Comparison of ENCODE assay signal across 8 mouse cellular contexts in the genomic region with DNA sequence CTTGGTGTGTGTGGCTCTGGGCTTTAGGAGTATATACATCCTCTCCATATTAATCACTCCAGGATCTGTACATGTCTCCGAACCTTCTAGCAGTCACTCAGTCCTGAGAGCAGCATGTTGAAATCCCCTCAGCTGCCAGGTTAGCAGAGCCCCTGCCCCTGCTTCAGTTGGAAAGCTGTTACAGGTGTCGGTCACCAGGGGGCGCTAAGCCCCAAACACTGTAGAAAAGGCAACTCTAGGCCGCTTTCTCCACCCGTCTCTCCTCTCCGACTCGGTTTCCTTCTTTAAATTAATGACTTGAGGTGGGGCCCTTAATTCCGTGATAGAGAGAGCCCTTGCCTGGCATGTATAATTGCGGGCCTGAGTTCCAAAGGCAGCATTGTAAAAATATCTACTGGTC. TPM values are rescaled to one million over a fixed set of nuclear protein-coding genes. Genes with fewer than 3 reads are reported as not detected.
DNase-seq lines count a peak whose midpoint lies in the region; TF ChIP-seq lines count a peak whose summit lies in the region.

No protein-coding gene starts in this region.

- H3K27ac ChIP-seq in forebrain, embryonic 10.5 days = peak overlapping the region; percentile 70
- H3K27ac ChIP-seq in left cerebral cortex, adult 2 months = peak overlapping the region; percentile 71

- no peaks in the 10 kb centered on the region for H3K27me3 ChIP-seq in forebrain, embryonic 10.5 days (ENCODE audit: poor library complexity, severe bottlenecking)

- H3K9me3 ChIP-seq in forebrain, embryonic 10.5 days = no peaks in the 10 kb centered on the region

- H3K4me1 ChIP-seq in forebrain, embryonic 10.5 days = peaks cover 30% of the 10 kb centered on the region

- peak overlapping the region; percentile 35 for H3K4me3 ChIP-seq in forebrain, embryonic 10.5 days
- H3K4me3 ChIP-seq in left cerebral cortex, adult 2 months = peak overlapping the region; percentile 28

- peaks cover 85% of the 10 kb centered on the region for H3K36me3 ChIP-seq in forebrain, embryonic 10.5 days (replicated peaks)

- DNase-seq in heart, adult 18-20 months = peak; percentile 66 to 81
- no peak for DNase-seq in heart, adult 11 months
- DNase-seq in c-Kit-positive CD71-negative TER-119-negative erythroid progenitor cells, embryonic 14.5 days (ENCODE audit: low read depth) = peak; percentile 63
- DNase-seq in forebrain, embryonic 10.5 days (ENCODE audit: extremely low spot score, low spot score) = peak; percentile 79
- peak; percentile 75 to 77 for DNase-seq in heart, postnatal 36 days
- peak; percentile 72 to 73 for DNase-seq in left cerebral cortex, adult 2 months (ENCODE audit: extremely low spot score in 1 of 2, low spot score in 2 of 2)
- DNase-seq in lung, postnatal 4 days = peak; percentile 73 to 79
- peak; percentile 76 to 83 for DNase-seq in right cerebral cortex, postnatal 10 days (ENCODE audit: low spot score in 2 of 2)

- WGBS in forebrain, embryonic 10.5 days = 26% methylated on average over 9 of the region's 9 CpGs

- peak; percentile 96 for TF ChIP-seq CTCF in left cerebral cortex, adult 2 months (IDR thresholded peaks at IDR 0.05)

- intact Hi-C loops in heart, postnatal 36 days (cut with DNase I) = no loop called here
- intact Hi-C loops in left cerebral cortex, adult 2 months (cut with DNase I) = no loop called here

RNA-seq across cellular contexts. Expression of a gene that starts 6.4 kb away (rescaled TPM):
- total RNA-seq in heart, adult 18-20 months (2021) = 10 to 100 TPM; 15.8 to 16.4 TPM
- polyA plus RNA-seq in forebrain, embryonic 10.5 days (2016; fragmentation: Nextera tagmentation; extraction: Ambion mirVana) = 39.1 and 40.3 TPM in 2 replicates
- total RNA-seq in heart, postnatal 36 days (2021) = 10 to 100 TPM; 16.2 to 16.5 TPM
- 10 to 100 TPM; 17.6 to 19.8 TPM for total RNA-seq in left cerebral cortex, adult 2 months (2021)

RNA-seq across cellular contexts. Expression of a gene that starts 24.0 kb away (rescaled TPM):
- total RNA-seq in heart, adult 18-20 months (2021) = 10 to 100 TPM; 32.7 to 39.6 TPM
- polyA plus RNA-seq in forebrain, embryonic 10.5 days (2016; fragmentation: Nextera tagmentation; extraction: Ambion mirVana) = 90.7 and 93.2 TPM in 2 replicates
- 10 to 100 TPM; 33.1 to 41.2 TPM for total RNA-seq in heart, postnatal 36 days (2021)
- 10 to 100 TPM; 77.2 to 82.2 TPM for total RNA-seq in left cerebral cortex, adult 2 months (2021)

RNA-seq across cellular contexts. Expression of a gene that starts 42.8 kb away (rescaled TPM):
- total RNA-seq in heart, adult 18-20 months (2021) = 10 to 100 TPM; 63.7 to 75.1 TPM
- 57.5 and 61.1 TPM in 2 replicates for polyA plus RNA-seq in forebrain, embryonic 10.5 days (2016; fragmentation: Nextera tagmentation; extraction: Ambion mirVana)
- 10 to 100 TPM; 50.9 to 53.7 TPM for total RNA-seq in heart, postnatal 36 days (2021)
- total RNA-seq in left cerebral cortex, adult 2 months (2021) = 10 to 100 TPM; 22.4 to 24.2 TPM
